Mouse (Mus musculus) cortical plate, adult 2 months (tissue): ENCODE measurements at regions not wholly inside any gene's neighbourhood (a gene's known extent, or its start where the extent isn't known, plus 50 kb on each side); places are given as distances from the start of the nearest gene placed in this dataset.
"Not testable (repeated sequence)": the region's sequence is repeated elsewhere in the genome, so short reads cannot be mapped to it uniquely, and the experiment has no call there.

ENCODE experiments used
- H3K27ac ChIP-seq: fragments of 200-500 bp; 2 replicates; pipeline ENCODE4 v1.5.1; 2012; ENCODE audit warnings: low read length, control low read depth, inconsistent platforms; ENCODE audit not compliant: insufficient read depth
- H3K4me1 ChIP-seq: fragments of 200-500 bp; 2 replicates; pipeline ENCODE4 v1.6.1; 2011; ENCODE audit warnings: low read length; ENCODE audit not compliant: control insufficient read depth, insufficient read depth
- H3K4me3 ChIP-seq: fragments of 200-500 bp; 2 replicates; pipeline ENCODE4 v1.5.1; 2011; ENCODE audit warnings: mild to moderate bottlenecking, low read length, control low read depth; ENCODE audit not compliant: insufficient read depth
- CTCF ChIP-seq: fragments of 200-500 bp; IDR thresholded peaks from 2 replicates; pipeline ENCODE4 v1.5.1; 2011; ENCODE audit warnings: mild to moderate bottlenecking, control low read depth, low read length; ENCODE audit not compliant: insufficient read depth; ENCODE audit errors: extremely low read depth
- POLR2A ChIP-seq: fragments of 200-500 bp; IDR thresholded peaks from 2 replicates; pipeline ENCODE4 v1.6.1; 2011; ENCODE audit warnings: mild to moderate bottlenecking, low read length, control low read depth; ENCODE audit not compliant: insufficient read depth; ENCODE audit errors: extremely low read depth

- Histone ChIP-seq H3K4me3 (no peak overlapping the region), H3K27ac (no peak overlapping the region), H3K4me1 (no peaks in the 10 kb centered on the region)
- TF ChIP-seq CTCF (no peak), POLR2A (no peak)
These were observed 128.8 kb upstream of the Zfp746 start for GRCm38 (mm10) chr6:48215212-48215611.

DNA sequence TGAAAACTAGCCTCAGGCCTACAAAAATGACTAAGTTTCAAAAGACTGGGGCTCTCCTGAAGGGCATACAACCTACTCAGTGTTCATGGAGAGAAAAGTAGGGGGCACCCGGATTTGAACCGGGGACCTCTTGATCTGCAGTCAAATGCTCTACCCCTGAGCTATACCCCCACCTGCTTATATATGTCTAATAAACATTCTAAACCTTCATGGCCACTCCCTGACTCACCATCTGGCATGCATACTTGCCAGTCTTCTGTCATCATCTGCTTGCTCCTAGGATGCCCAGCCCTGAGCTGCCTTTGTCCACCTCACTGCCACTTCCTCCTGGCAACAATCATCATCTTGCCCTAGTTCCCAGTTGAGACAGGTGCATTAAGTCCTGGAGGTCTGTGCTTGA, 123.3 kb upstream of the Zfp746 start:
- Histone ChIP-seq H3K27ac (no peak overlapping the region), H3K4me3 (no peak overlapping the region), H3K4me1 (no peaks in the 10 kb centered on the region)
- TF ChIP-seq CTCF (no peak), POLR2A (no peak)

DNA sequence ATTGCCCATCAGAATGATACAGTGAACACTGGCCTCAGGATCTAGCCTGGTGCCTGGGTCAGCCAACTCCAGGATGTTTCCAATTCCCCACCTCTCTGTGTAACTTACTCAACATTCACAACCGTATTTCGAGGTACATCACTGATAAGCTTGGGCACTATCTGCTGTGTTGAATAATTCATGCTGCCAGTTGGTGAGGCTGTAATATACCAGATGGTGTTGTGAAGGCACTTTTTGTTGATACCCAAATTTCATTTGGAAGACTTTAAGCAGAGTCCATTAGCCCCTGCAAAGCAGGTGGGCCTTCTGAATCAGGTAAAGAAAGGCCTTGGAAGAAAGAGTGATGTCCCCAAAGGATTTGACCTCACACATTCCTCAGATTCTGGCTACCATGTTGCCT, 122.7 kb upstream of the Zfp746 start:
- H3K4me3 ChIP-seq, result no peak overlapping the region
- TF ChIP-seq POLR2A, result no peak
- no peak for TF ChIP-seq CTCF
- no peak overlapping the region for H3K27ac ChIP-seq
- no peaks in the 10 kb centered on the region for H3K4me1 ChIP-seq

- TF ChIP-seq CTCF (no peak), POLR2A (no peak)
- no peaks in the 10 kb centered on the region for H3K4me1 ChIP-seq
- H3K27ac ChIP-seq, result no peak overlapping the region
- H3K4me3 ChIP-seq, result no peak overlapping the region
These were observed 119.3 kb upstream of the Zfp746 start for GRCm38 (mm10) chr6:48205722-48206121.

- no peak for TF ChIP-seq CTCF
- no peak for TF ChIP-seq POLR2A
- Histone ChIP-seq H3K4me3 (no peak overlapping the region), H3K27ac (no peak overlapping the region), H3K4me1 (no peaks in the 10 kb centered on the region; the same call in 1 of the 2 replicates)
These were observed 113.6 kb upstream of the Zfp746 start for GRCm38 (mm10) chr6:48199951-48200350.

GRCm38 (mm10) chr6:48198806-48199205, 112.4 kb upstream of the Zfp746 start:
- TF ChIP-seq CTCF (no peak), POLR2A (no peak)
- no peaks in the 10 kb centered on the region; the same call in 1 of the 2 replicates for H3K4me1 ChIP-seq
- no peak overlapping the region for H3K27ac ChIP-seq
- no peak overlapping the region for H3K4me3 ChIP-seq

DNA sequence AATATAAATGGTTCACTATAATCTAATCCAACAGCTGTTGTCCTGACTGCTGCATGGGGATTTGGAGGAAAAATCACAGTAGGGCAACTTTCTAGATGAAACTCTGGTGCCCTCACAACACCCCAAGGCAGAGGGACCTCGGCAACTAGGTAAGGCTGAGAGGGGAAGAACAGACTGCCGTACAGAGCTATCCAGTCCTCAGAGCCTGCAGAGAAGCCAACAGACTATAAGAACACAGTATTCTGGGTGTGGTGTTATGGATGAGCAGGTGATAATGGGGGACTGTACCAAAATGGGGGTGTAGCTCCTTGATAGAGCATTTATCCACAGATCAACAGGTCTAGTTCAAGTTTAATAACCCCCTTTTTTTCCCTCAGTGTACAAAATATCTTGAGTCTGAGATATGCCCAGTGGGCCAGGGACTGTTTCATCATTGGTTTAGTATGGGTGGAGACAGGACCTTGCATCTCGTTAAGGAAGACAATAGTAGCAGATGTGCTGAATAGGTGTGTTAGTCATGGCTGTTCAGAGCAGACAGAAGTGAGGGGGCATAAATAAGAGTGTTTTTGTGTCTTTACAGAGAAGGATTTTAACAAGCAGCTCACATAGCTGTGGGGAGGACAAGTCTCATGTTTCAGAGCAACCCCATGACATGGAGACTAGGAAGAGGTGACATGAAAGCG, 111.4 kb upstream of the Zfp746 start:
- no peaks in the 10 kb centered on the region; the same call in 1 of the 2 replicates for H3K4me1 ChIP-seq
- no peak overlapping the region for H3K27ac ChIP-seq
- H3K4me3 ChIP-seq, result no peak overlapping the region
- TF ChIP-seq POLR2A, result no peak
- no peak for TF ChIP-seq CTCF

DNA sequence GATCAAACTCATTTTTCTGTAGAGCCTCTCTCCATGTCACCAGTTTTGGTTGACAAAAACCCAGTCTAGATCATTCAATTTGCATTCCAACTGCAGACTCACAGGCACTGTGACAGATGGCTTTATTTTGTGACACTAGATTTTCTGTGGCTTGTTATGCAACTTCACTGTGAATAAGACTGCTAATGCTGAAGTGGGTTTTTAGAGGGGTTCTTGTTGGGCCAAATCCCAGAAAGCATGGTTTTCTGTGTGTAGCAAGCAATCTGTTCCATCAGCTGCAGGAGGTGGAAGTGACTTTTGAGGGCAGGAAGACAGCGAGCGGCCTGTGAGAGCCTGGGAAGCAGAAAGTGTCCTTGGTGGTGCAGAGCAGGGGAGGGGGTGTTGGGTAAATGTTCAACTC, 102.0 kb upstream of the Zfp746 start:
- H3K4me1 ChIP-seq, H3K4me3 ChIP-seq, H3K27ac ChIP-seq: not testable (repeated sequence)

DNA sequence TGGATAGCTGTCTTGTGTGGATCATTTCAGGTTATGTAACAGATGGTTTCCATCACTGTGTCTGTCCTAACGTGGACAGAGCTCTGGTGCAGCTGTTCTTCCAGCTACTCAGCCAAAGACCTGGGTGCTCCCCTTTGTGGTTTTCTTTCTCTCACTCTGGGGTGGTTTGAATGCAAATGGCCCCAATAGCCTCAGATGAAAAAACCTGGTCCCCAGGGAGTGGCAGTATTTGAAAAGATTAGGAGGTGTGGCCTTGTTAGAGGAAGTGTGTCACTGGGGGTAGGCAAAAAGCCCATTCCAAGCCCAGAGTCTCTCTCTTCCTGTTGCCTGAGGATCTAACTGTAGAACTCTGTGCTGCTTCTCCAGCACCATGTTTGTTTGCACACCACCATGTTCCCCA, 98.9 kb upstream of the Zfp746 start:
- TF ChIP-seq CTCF (no peak), POLR2A (no peak)
- Histone ChIP-seq H3K4me3 (no peak overlapping the region), H3K27ac (no peak overlapping the region), H3K4me1 (no peaks in the 10 kb centered on the region; the same call in 1 of the 2 replicates)

GRCm38 (mm10) chr6:48178360-48179120, 92.1 kb upstream of the Zfp746 start:
- no peak for TF ChIP-seq CTCF
- no peak for TF ChIP-seq POLR2A
- H3K4me3 ChIP-seq, result no peak overlapping the region
- no peak overlapping the region for H3K27ac ChIP-seq
- no peaks in the 10 kb centered on the region for H3K4me1 ChIP-seq

- no peak overlapping the region for H3K27ac ChIP-seq
- no peaks in the 10 kb centered on the region for H3K4me1 ChIP-seq
- TF ChIP-seq POLR2A (no peak), CTCF (peak; percentile 15; the same call in 1 of the 2 replicates)
- no peak overlapping the region for H3K4me3 ChIP-seq
These were observed 91.5 kb upstream of the Zfp746 start for GRCm38 (mm10) chr6:48177936-48178335.
